Mouse (Mus musculus) heart, postnatal 0 days (tissue): ENCODE data around the gene Pms1. TPM values are rescaled to one million over a fixed set of nuclear protein-coding genes. Genes with fewer than 3 reads are reported as not detected.

Experiments used
- ATAC-seq: fragments of 200-750 bp; cut with Nextera tagmentation; 2 replicates; pipeline ENCODE4 v1.8.0; 2017; ENCODE audit warnings: low read depth, moderate number of reproducible peaks, moderate library complexity; ENCODE audit not compliant: insufficient read depth
- DNase-seq: peaks from one replicate; pipeline ENCODE4 v3.0.0-alpha.2; 2016; ENCODE audit warnings: low spot score
- H3K27ac ChIP-seq: fragments of 300-500 bp; sonication (generic); 2 replicates; pipeline ENCODE4 v1.5.1; 2014; ENCODE audit warnings: low read depth, mild to moderate bottlenecking
- H3K27me3 ChIP-seq: fragments of 300-500 bp; sonication (generic); 2 replicates; pipeline ENCODE4 v1.6.1; 2014; ENCODE audit warnings: low read length, mixed read lengths; ENCODE audit not compliant: control insufficient read depth, insufficient read depth
- H3K36me3 ChIP-seq: fragments of 300-500 bp; sonication (generic); replicated peaks from 2 replicates; pipeline ENCODE4 v1.6.1; 2014; ENCODE audit warnings: low read length, mixed read lengths; ENCODE audit not compliant: control insufficient read depth, insufficient read depth
- H3K4me1 ChIP-seq: fragments of 300-500 bp; sonication (generic); 2 replicates; pipeline ENCODE4 v1.6.1; 2014; ENCODE audit warnings: antibody characterized with exemption; ENCODE audit not compliant: control insufficient read depth, insufficient read depth
- H3K4me2 ChIP-seq: fragments of 300-500 bp; sonication (generic); 2 replicates; pipeline ENCODE4 v1.6.1; 2014; ENCODE audit warnings: low read depth, mild to moderate bottlenecking, low read length, moderate library complexity
- H3K4me3 ChIP-seq: fragments of 300-500 bp; sonication (generic); 2 replicates; pipeline ENCODE4 v1.5.1; 2014; ENCODE audit warnings: low read depth, low read length
- H3K9ac ChIP-seq: fragments of 300-500 bp; sonication (generic); replicated peaks from 2 replicates; pipeline ENCODE4 v1.6.1; 2014; ENCODE audit warnings: low read depth, low read length, mixed read lengths
- H3K9me3 ChIP-seq: fragments of 300-500 bp; sonication (generic); replicated peaks from 2 replicates; pipeline ENCODE4 v1.6.1; 2016; ENCODE audit warnings: low read length; ENCODE audit not compliant: control insufficient read depth
- CTCF ChIP-seq: IDR thresholded peaks from 2 replicates; pipeline ENCODE4 v1.5.1; 2016; ENCODE audit warnings: antibody characterized with exemption, control low read depth, low read depth
- EP300 ChIP-seq: IDR thresholded peaks from 2 replicates; pipeline ENCODE4 v1.6.1; 2016; ENCODE audit warnings: antibody characterized with exemption, low read depth
- WGBS: fragments of 180-500 bp; shearing (Covaris S2); extraction: QIAGEN DNeasy Blood & Tissue Kit; methylation state at CpG from one replicate; pipeline ENCODE4 v1.1.7; 2014; 5-methylcytosine and 5-hydroxymethylcytosine counted together
- polyA plus RNA-seq: library from polyadenylated mRNA; unstranded; fragments of >200 nt; fragmentation: Nextera tagmentation; extraction: Ambion mirVana; gene quantifications from 2 replicates; pipeline ENCODE4 v1.2.1, GENCODE M21; 2015
- total RNA-seq: library from RNA; depleted of rRNA; stranded (reverse); fragments of >200 nt; gene quantifications from 2 replicates; pipeline ENCODE4 v1.2.3, GENCODE M21; 2014; ENCODE audit warnings: low replicate concordance; rRNA removed

Pms1 gene
- total and polyA plus RNA-seq, 2 experiments from 2014 or later: 1.4 to 4.7 TPM

GRCm38 (mm10) chr1:53191234-53191633 lies 105.6 kb downstream of the Pms1 start:
- Histone ChIP-seq H3K9me3 (no peaks in the 10 kb centered on the region), H3K27ac (no peak overlapping the region), H3K27me3 (no peaks in the 10 kb centered on the region), H3K4me1 (no peaks in the 10 kb centered on the region), H3K9ac (no peak overlapping the region), H3K4me3 (no peak overlapping the region), H3K4me2 (no peak overlapping the region), H3K36me3 (0 out of 2 replicates have a peak, but pooled peaks cover 4% of the 10 kb centered on the region)
- ATAC-seq (no peak), DNase-seq (no peak)
- TF ChIP-seq EP300 (no peak), CTCF (no peak)
- 78% methylated on average over 3 of the region's 3 CpGs for WGBS

GRCm38 (mm10) chr1:53189620-53190019 lies 107.2 kb downstream of the Pms1 start:
- TF ChIP-seq EP300 (no peak), CTCF (no peak)
- no peak for ATAC-seq
- Histone ChIP-seq H3K4me1 (no peaks in the 10 kb centered on the region), H3K9me3 (no peaks in the 10 kb centered on the region), H3K4me3 (no peak overlapping the region), H3K27me3 (no peaks in the 10 kb centered on the region), H3K4me2 (no peak overlapping the region), H3K9ac (no peak overlapping the region), H3K36me3 (0 out of 2 replicates have a peak, but pooled peaks cover 4% of the 10 kb centered on the region), H3K27ac (no peak overlapping the region)
- 73% methylated on average over 3 of the region's 3 CpGs for WGBS
- no peak for DNase-seq

- DNase-seq: no peak
- no peak within 1 kb of the TSS for H3K9ac ChIP-seq
- H3K4me1 ChIP-seq: no peaks in the 10 kb centered on the region
- H3K9me3 ChIP-seq: no peaks in the 10 kb centered on the region
- H3K4me3 ChIP-seq: no peak within 1 kb of the TSS
- ATAC-seq: no peak
- H3K27ac ChIP-seq: no peak within 1 kb of the TSS
- H3K4me2 ChIP-seq: no peak within 1 kb of the TSS
- TF ChIP-seq EP300 (no peak), CTCF (no peak)
- H3K36me3 ChIP-seq: no peaks in the 10 kb centered on the region
- H3K27me3 ChIP-seq: no peaks in the 10 kb centered on the region
- WGBS: 93% methylated on average over 8 of the region's 8 CpGs
These were observed 109.3 kb downstream of the Pms1 start, which contains the start of gene 1700019A02Rik for GRCm38 (mm10) chr1:53187536-53187935. TSS of gene 1700019A02Rik (minus strand) at chr1:53187636.

- H3K4me1 ChIP-seq: no peaks in the 10 kb centered on the region
- H3K27ac ChIP-seq: no peak overlapping the region
- no peaks in the 10 kb centered on the region for H3K27me3 ChIP-seq
- H3K36me3 ChIP-seq: no peaks in the 10 kb centered on the region
- no peak overlapping the region for H3K9ac ChIP-seq
- no peak for ATAC-seq
- H3K4me3 ChIP-seq: no peak overlapping the region
- no peaks in the 10 kb centered on the region for H3K9me3 ChIP-seq
- 76% methylated on average over 3 of the region's 3 CpGs for WGBS
- no peak for TF ChIP-seq EP300
- TF ChIP-seq CTCF: no peak
- no peak overlapping the region for H3K4me2 ChIP-seq
- DNase-seq: no peak
These were observed 110.5 kb downstream of the Pms1 start for GRCm38 (mm10) chr1:53186301-53186700.

GRCm38 (mm10) chr1:53157715-53158114 lies 139.1 kb downstream of the Pms1 start:
- Histone ChIP-seq H3K4me3 (no peak overlapping the region), H3K4me1 (no peaks in the 10 kb centered on the region), H3K4me2 (no peak overlapping the region), H3K9me3 (no peaks in the 10 kb centered on the region), H3K36me3 (no peaks in the 10 kb centered on the region), H3K27ac (no peak overlapping the region), H3K9ac (no peak overlapping the region), H3K27me3 (no peaks in the 10 kb centered on the region)
- no peak for ATAC-seq
- TF ChIP-seq EP300 (no peak), CTCF (no peak)
- WGBS: 79% methylated on average over 6 of the region's 6 CpGs
- no peak for DNase-seq

Other genes starting within 250 kb of the Pms1 start
- 1.4 and 2.4 TPM in 2 replicates for gene Mstn, start 235.4 kb downstream of the Pms1 start, total RNA-seq
- 0.33 and 0.40 TPM in 2 replicates for gene Mstn, start 235.4 kb downstream of the Pms1 start, polyA plus RNA-seq
- not detected in 2 replicates for gene 1700019A02Rik, start 109.4 kb downstream of the Pms1 start, total RNA-seq
- not detected in 2 replicates for gene 1700019A02Rik, start 109.4 kb downstream of the Pms1 start, polyA plus RNA-seq
- 16.8 and 20.8 TPM in 2 replicates for gene Ormdl1, start 77 bp upstream of the Pms1 start, total RNA-seq
- 16.8 and 20.1 TPM in 2 replicates for gene Ormdl1, start 77 bp upstream of the Pms1 start, polyA plus RNA-seq
- gene Gm28778, start 93 bp upstream of the Pms1 start, total RNA-seq: 3.7 TPM in 1 of 2 replicates, not detected in the other
- gene Gm28778, start 93 bp upstream of the Pms1 start, polyA plus RNA-seq: not detected in 2 replicates
- gene Osgepl1, start 16.6 kb upstream of the Pms1 start, total RNA-seq: 15.5 and 21.3 TPM in 2 replicates
- 49.2 and 51.8 TPM in 2 replicates for gene Osgepl1, start 16.6 kb upstream of the Pms1 start, polyA plus RNA-seq
- not detected in 2 replicates for gene Asdurf, start 55.6 kb upstream of the Pms1 start, total RNA-seq
- 4.6 and 15.4 TPM in 2 replicates for gene Asdurf, start 55.6 kb upstream of the Pms1 start, polyA plus RNA-seq
- not detected in 2 replicates for gene Gm28551, start 55.6 kb upstream of the Pms1 start, total RNA-seq
- gene Gm28551, start 55.6 kb upstream of the Pms1 start, polyA plus RNA-seq: 0.12 TPM in 2 replicates
- 34.7 and 35.9 TPM in 2 replicates for gene Asnsd1, start 55.7 kb upstream of the Pms1 start, total RNA-seq
- gene Asnsd1, start 55.7 kb upstream of the Pms1 start, polyA plus RNA-seq: 65.3 and 66.6 TPM in 2 replicates